Comparison of ENCODE assay signal across 20 mouse cellular contexts in genomic region chrX:169691217-169691616, GRCm38 (mm10). TPM values are rescaled to one million over a fixed set of nuclear protein-coding genes. Genes with fewer than 3 reads are reported as not detected.
DNase-seq lines count a peak whose midpoint lies in the region; ATAC-seq and TF ChIP-seq lines count a peak whose summit lies in the region.
"Had no signal": no experiment of that assay in that cellular context is flagged by ENCODE, and none has a peak within 500 bp of the region (broad histone marks: within the 10 kb centered on the region; RNA-seq: fewer than 3 reads in every experiment).

No protein-coding gene starts in this region.

- peak overlapping the region; percentile 38 for H3K27ac ChIP-seq in heart, adult 2 months
- H3K27ac ChIP-seq in heart, postnatal 0 days (ENCODE audit: low read depth): peak overlapping the region; percentile 69
- H3K27ac ChIP-seq in kidney, embryonic 16.5 days (ENCODE audit: low read length): no peak overlapping the region
- H3K27ac ChIP-seq: embryonic facial prominence, embryonic 15.5 days; forebrain, embryonic 15.5 days; hindbrain, embryonic 13.5 days; hindbrain, postnatal 0 days had no signal

- no peak overlapping the region for H3K9ac ChIP-seq in heart, adult 2 months (ENCODE audit: low read depth, low read length)
- H3K9ac ChIP-seq in heart, postnatal 0 days (replicated peaks; ENCODE audit: low read depth, low read length): no peak overlapping the region
- H3K9ac ChIP-seq in kidney, embryonic 16.5 days (replicated peaks; ENCODE audit: low read length): no peak overlapping the region
- H3K9ac ChIP-seq: embryonic facial prominence, embryonic 15.5 days; forebrain, embryonic 15.5 days; heart, embryonic 12.5 days; hindbrain, embryonic 13.5 days had no signal

- no peak for ATAC-seq in heart, postnatal 0 days (ENCODE audit: insufficient read depth, low read depth)
- peak; percentile 74 for ATAC-seq in kidney, embryonic 16.5 days (ENCODE audit: low FRiP score, low TSS enrichment)
- ATAC-seq: CD4-positive, CD25-positive, alpha-beta regulatory T cell, adult 4 months; hindbrain, postnatal 0 days had no signal

- H3K79me2 ChIP-seq in heart, adult 2 months (replicated peaks; ENCODE audit: control insufficient read depth, insufficient read depth, low read length): no peaks in the 10 kb centered on the region

- no peak for TF ChIP-seq CTCF in heart, adult 2 months (IDR thresholded peaks at IDR 0.05)
- TF ChIP-seq CTCF in heart, postnatal 0 days (IDR thresholded peaks at IDR 0.05; ENCODE audit: low read depth): no peak

- H3K4me2 ChIP-seq in heart, postnatal 0 days (ENCODE audit: low read depth, low read length): no peak overlapping the region
- H3K4me2 ChIP-seq in kidney, embryonic 16.5 days (replicated peaks; ENCODE audit: low read depth, low read length): no peak overlapping the region
- H3K4me2 ChIP-seq: embryonic facial prominence, embryonic 15.5 days; forebrain, embryonic 15.5 days; heart, embryonic 12.5 days; hindbrain, embryonic 13.5 days had no signal

- no peaks in the 10 kb centered on the region for H3K4me1 ChIP-seq in heart, adult 2 months (ENCODE audit: control insufficient read depth, insufficient read depth, low read length)
- H3K4me1 ChIP-seq in heart, postnatal 0 days (ENCODE audit: control insufficient read depth, insufficient read depth): no peaks in the 10 kb centered on the region
- 0 out of 2 replicates have a peak, but pooled peaks cover 3% of the 10 kb centered on the region for H3K4me1 ChIP-seq in kidney, embryonic 16.5 days (ENCODE audit: insufficient read depth, low read length)
- H3K4me1 ChIP-seq: embryonic facial prominence, embryonic 15.5 days; forebrain, embryonic 15.5 days; heart, embryonic 12.5 days; hindbrain, embryonic 13.5 days had no signal

- no peak for DNase-seq in heart, adult 2 months
- DNase-seq in heart, postnatal 10 days: no peak
- DNase-seq in heart, postnatal 0 days (ENCODE audit: low spot score): no peak
- DNase-seq in heart, postnatal 25 days (ENCODE audit: low spot score): no peak
- no peak for DNase-seq in kidney, postnatal 25 days
- no peak for DNase-seq in yolk sac, embryonic 10.5 days (ENCODE audit: low spot score)
- DNase-seq: B cell, adult 2 months; cerebellum, adult 11 months; cerebellum, adult 8-10 months; cerebellum, postnatal 14 days; embryo, embryonic 11 days; gastrocnemius, postnatal 36 days had no signal

- no peaks in the 10 kb centered on the region for H3K36me3 ChIP-seq in heart, adult 2 months (ENCODE audit: control insufficient read depth, insufficient read depth, low read length)
- H3K36me3 ChIP-seq in heart, postnatal 0 days (replicated peaks; ENCODE audit: control insufficient read depth, insufficient read depth, low read length): no peaks in the 10 kb centered on the region
- H3K36me3 ChIP-seq in kidney, embryonic 16.5 days (ENCODE audit: insufficient read depth, low read length): no peaks in the 10 kb centered on the region
- H3K36me3 ChIP-seq: embryonic facial prominence, embryonic 15.5 days; forebrain, embryonic 15.5 days; G1E; heart, embryonic 12.5 days; hindbrain, embryonic 13.5 days had no signal

- no peaks in the 10 kb centered on the region for H3K9me3 ChIP-seq in heart, postnatal 0 days (replicated peaks; ENCODE audit: control insufficient read depth, low read length)
- no peaks in the 10 kb centered on the region for H3K9me3 ChIP-seq in kidney, embryonic 16.5 days (ENCODE audit: low read length)
- H3K9me3 ChIP-seq: embryonic facial prominence, embryonic 15.5 days; forebrain, embryonic 15.5 days; G1E; heart, embryonic 12.5 days; hindbrain, embryonic 13.5 days had no signal

- no peak overlapping the region for H3K4me3 ChIP-seq in heart, adult 2 months
- no peak overlapping the region for H3K4me3 ChIP-seq in heart, postnatal 0 days (ENCODE audit: low read depth, low read length)
- H3K4me3 ChIP-seq in kidney, embryonic 16.5 days (ENCODE audit: low read length): no peak overlapping the region
- H3K4me3 ChIP-seq: embryonic facial prominence, embryonic 15.5 days; forebrain, embryonic 15.5 days; heart, embryonic 12.5 days; hindbrain, embryonic 13.5 days had no signal

- WGBS in heart, adult 2 months: 63% methylated on average over 2 of the region's 2 CpGs
- 47% methylated on average over 2 of the region's 2 CpGs for WGBS in heart, postnatal 0 days
- 59% methylated on average over 2 of the region's 2 CpGs for WGBS in kidney, embryonic 16.5 days

- no peak for TF ChIP-seq EP300 in heart, adult 2 months (IDR thresholded peaks at IDR 0.05; ENCODE audit: insufficient read depth, low read depth, low read length)
- no peak for TF ChIP-seq EP300 in heart, postnatal 0 days (IDR thresholded peaks at IDR 0.05; ENCODE audit: low read depth)

- TF ChIP-seq POLR2A in heart, adult 2 months (IDR thresholded peaks at IDR 0.05; ENCODE audit: insufficient read depth, low read depth, low read length): no peak

- H3K27me3 ChIP-seq in heart, adult 2 months (ENCODE audit: control insufficient read depth, insufficient read depth, low read length): no peaks in the 10 kb centered on the region
- no peaks in the 10 kb centered on the region for H3K27me3 ChIP-seq in heart, postnatal 0 days (ENCODE audit: control insufficient read depth, insufficient read depth, low read length)
- H3K27me3 ChIP-seq in kidney, embryonic 16.5 days (ENCODE audit: insufficient read depth, low read length): peaks cover 6% of the 10 kb centered on the region; the same call in 1 of the 2 replicates
- H3K27me3 ChIP-seq: embryonic facial prominence, embryonic 15.5 days; forebrain, embryonic 15.5 days; heart, embryonic 12.5 days had no signal

- intact Hi-C loops in heart, adult 2 months (cut with DNase I): no loop called here
- intact Hi-C loops in heart, postnatal 10 days (cut with DNase I): no loop called here
- intact Hi-C loops in heart, postnatal 25 days (cut with DNase I): no loop called here

RNA-seq across cellular contexts. Expression of gene Mid1, which starts 6.2 kb away (rescaled TPM):
- total RNA-seq in heart, adult 2 months (2021): 1 to 10 TPM; 2.6 to 5.5 TPM
- 3.4 and 3.7 TPM in 2 replicates for polyA plus RNA-seq in heart, adult 2 months (2012; rRNA removed)
- 10 to 100 TPM in 1 of 2 experiments, 1 to 10 TPM in 1; 9.8 to 12.1 TPM for total RNA-seq in heart, postnatal 10 days (2021)
- 10.6 TPM in 2 replicates for total RNA-seq in heart, postnatal 0 days (2014; rRNA removed; ENCODE audit: low replicate concordance)
- polyA plus RNA-seq in heart, postnatal 0 days (2015; fragmentation: Nextera tagmentation; extraction: Ambion mirVana): 2.8 and 2.9 TPM in 2 replicates
- total RNA-seq in heart, postnatal 25 days (2021): 1 to 10 TPM; 2.6 to 6.4 TPM
- 6.9 and 9.8 TPM in 2 replicates for polyA plus RNA-seq in kidney, embryonic 16.5 days (2015; fragmentation: Nextera tagmentation; extraction: Ambion mirVana)
